Mouse (Mus musculus) midbrain, embryonic 13.5 days (tissue): Measurements from ENCODE around the gene Arrdc2. TPM values are rescaled to one million over a fixed set of nuclear protein-coding genes. Genes with fewer than 3 reads are reported as not detected.

Experiments
- ATAC-seq: fragments of 200-750 bp; cut with Nextera tagmentation; 2 replicates; pipeline ENCODE4 v1.8.0; 2017; ENCODE audit warnings: mild to moderate bottlenecking, moderate TSS enrichment, moderate library complexity
- H3K27ac ChIP-seq: fragments of 300-500 bp; sonication (generic); 2 replicates; pipeline ENCODE4 v1.5.1; 2015; ENCODE audit warnings: inconsistent platforms, mild to moderate bottlenecking, moderate library complexity
- H3K27me3 ChIP-seq: fragments of 300-500 bp; sonication (generic); 2 replicates; pipeline ENCODE4 v1.6.1; 2015; ENCODE audit warnings: mild to moderate bottlenecking, inconsistent platforms
- H3K36me3 ChIP-seq: fragments of 300-500 bp; sonication (generic); 2 replicates; pipeline ENCODE4 v1.6.1; 2015; ENCODE audit warnings: mild to moderate bottlenecking, inconsistent platforms
- H3K4me1 ChIP-seq: fragments of 300-500 bp; sonication (generic); replicated peaks from 2 replicates; pipeline ENCODE4 v1.6.1; 2015; ENCODE audit warnings: inconsistent platforms
- H3K4me2 ChIP-seq: fragments of 300-500 bp; sonication (generic); replicated peaks from 2 replicates; pipeline ENCODE4 v1.6.1; 2015; ENCODE audit warnings: moderate library complexity, mild to moderate bottlenecking, inconsistent platforms
- H3K4me3 ChIP-seq: fragments of 300-500 bp; sonication (generic); replicated peaks from 2 replicates; pipeline ENCODE4 v1.5.1; 2015; ENCODE audit warnings: mild to moderate bottlenecking, inconsistent platforms
- H3K9ac ChIP-seq: fragments of 300-500 bp; sonication (generic); replicated peaks from 2 replicates; pipeline ENCODE4 v1.6.1; 2015; ENCODE audit warnings: mild to moderate bottlenecking, inconsistent platforms
- H3K9me3 ChIP-seq: fragments of 300-500 bp; sonication (generic); 2 replicates; pipeline ENCODE4 v1.6.1; 2016; ENCODE audit warnings: mild to moderate bottlenecking, inconsistent platforms
- WGBS: fragments of 180-500 bp; shearing (Covaris S2); methylation state at CpG from one replicate; pipeline ENCODE4 v1.1.7; 2015; 5-methylcytosine and 5-hydroxymethylcytosine counted together
- polyA plus RNA-seq: library from polyadenylated mRNA; unstranded; fragments of >200 nt; fragmentation: Nextera tagmentation; extraction: Ambion mirVana; gene quantifications from 2 replicates; pipeline ENCODE4 v1.2.1, GENCODE M21; 2015

Arrdc2 gene
- polyA plus RNA-seq, 1 experiment from 2014 or later = 10.5 TPM

- no peak for ATAC-seq
- H3K4me1 ChIP-seq = peaks cover 72% of the 10 kb centered on the region
- WGBS = 1% methylated on average over 46 of the region's 46 CpGs
Observed at GRCm38 (mm10) chr8:70863956-70864711, 24.6 kb upstream of the Arrdc2 start.

DNA sequence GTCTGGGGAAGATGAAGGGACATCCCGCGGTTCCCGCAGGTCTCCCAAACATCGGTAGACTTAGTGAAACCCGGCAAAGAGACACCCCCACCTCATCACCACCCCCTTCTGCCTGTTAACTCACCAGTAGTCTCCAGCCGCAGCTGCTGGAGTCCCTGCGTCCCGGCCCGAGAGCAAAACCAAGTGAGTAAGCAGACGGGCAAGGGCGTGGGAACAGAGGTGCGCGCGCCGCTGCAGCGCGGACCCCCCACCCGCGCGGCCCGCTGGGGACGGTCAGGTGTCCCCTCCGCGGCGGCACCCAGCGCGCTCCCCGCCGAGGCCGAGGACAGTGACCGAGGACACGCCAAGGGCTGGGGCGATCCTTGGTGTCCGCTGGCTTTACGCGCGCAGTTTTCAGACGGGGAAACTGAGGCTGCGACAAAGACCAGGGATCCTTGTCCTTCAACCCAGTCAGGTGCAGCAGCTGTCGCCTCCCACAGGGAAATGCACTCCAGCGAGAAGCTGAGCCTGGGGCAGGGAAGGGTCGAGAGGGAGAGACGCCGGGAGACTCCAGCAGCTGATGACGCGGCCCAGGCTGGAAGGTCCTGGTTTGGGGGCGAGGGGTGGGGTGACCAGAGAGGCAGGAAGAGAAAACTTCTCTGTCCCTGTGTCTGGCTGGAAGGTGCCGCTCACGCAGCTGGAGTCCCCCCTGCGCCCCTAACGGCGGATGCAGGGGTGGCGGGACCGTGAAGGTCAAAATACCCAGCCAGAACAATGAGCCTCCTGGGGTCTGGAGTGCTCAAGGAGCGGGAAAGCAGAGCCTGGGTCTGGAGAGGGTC lies 23.5 kb upstream of the Arrdc2 start, which contains the start of gene Kcnn1:
Gene Kcnn1, minus strand, starts transcription at position 435 of the 818 bp plus-strand sequence.
- Histone ChIP-seq H3K9me3 (no peaks in the 10 kb centered on the region), H3K36me3 (peaks cover 6% of the 10 kb centered on the region), H3K9ac (peak within 1 kb of the TSS; percentile 93), H3K4me2 (peak within 1 kb of the TSS; percentile 95), H3K27ac (peak within 1 kb of the TSS; percentile 94), H3K4me3 (peak within 1 kb of the TSS; percentile 67), H3K27me3 (no peaks in the 10 kb centered on the region), H3K4me1 (peaks cover 72% of the 10 kb centered on the region)
- under 1% methylated on average over 55 of the region's 55 CpGs for WGBS
- ATAC-seq = 0 out of 2 replicates have a peak, but pooled peaks have one; percentile 3

More at GRCm38 (mm10) chr8:70863956-70864711, 24.6 kb upstream of the Arrdc2 start:
- Histone ChIP-seq H3K27ac (peak overlapping the region; percentile 94), H3K4me3 (peak overlapping the region; percentile 67), H3K9me3 (no peaks in the 10 kb centered on the region), H3K9ac (peak overlapping the region; percentile 93), H3K27me3 (no peaks in the 10 kb centered on the region), H3K4me2 (peak overlapping the region; percentile 95), H3K36me3 (peaks cover 10% of the 10 kb centered on the region)

DNA sequence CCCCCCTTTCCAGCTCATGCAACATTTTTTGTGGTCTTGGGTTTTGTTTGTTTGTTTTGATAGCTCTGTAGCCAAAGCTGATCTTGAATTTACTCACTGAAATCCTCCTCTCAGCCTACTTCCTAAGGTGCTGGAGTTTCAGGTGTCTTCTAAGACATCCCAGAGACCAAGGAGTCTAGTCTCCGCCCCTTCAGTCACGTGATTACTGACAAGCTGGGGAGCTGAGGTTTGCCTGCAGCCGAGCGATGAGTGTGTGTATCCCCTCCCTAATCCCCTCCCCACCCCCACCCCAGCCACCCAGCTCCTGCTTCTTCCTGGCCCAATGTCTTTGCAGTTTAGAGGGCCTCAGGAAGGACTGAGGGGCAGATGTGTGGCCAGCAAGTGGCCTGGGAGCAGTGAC lies 18.0 kb upstream of the Arrdc2 start:
- peaks cover 59% of the 10 kb centered on the region for H3K4me1 ChIP-seq
- H3K9me3 ChIP-seq = no peaks in the 10 kb centered on the region
- H3K27me3 ChIP-seq = 0 out of 2 replicates have a peak, but pooled peaks cover 3% of the 10 kb centered on the region
- H3K4me3 ChIP-seq = no peak overlapping the region
- 0 out of 2 replicates have a peak, but pooled peaks have one; percentile 10 for ATAC-seq
- peak overlapping the region; percentile 52; the same call in 1 of the 2 replicates for H3K27ac ChIP-seq
- 0 out of 2 replicates have a peak overlapping the region, but pooled peaks have one; percentile 17 for H3K9ac ChIP-seq
- H3K4me2 ChIP-seq = peak overlapping the region; percentile 84
- peaks cover 14% of the 10 kb centered on the region for H3K36me3 ChIP-seq
- 0% methylated on average over 4 of the region's 4 CpGs for WGBS

DNA sequence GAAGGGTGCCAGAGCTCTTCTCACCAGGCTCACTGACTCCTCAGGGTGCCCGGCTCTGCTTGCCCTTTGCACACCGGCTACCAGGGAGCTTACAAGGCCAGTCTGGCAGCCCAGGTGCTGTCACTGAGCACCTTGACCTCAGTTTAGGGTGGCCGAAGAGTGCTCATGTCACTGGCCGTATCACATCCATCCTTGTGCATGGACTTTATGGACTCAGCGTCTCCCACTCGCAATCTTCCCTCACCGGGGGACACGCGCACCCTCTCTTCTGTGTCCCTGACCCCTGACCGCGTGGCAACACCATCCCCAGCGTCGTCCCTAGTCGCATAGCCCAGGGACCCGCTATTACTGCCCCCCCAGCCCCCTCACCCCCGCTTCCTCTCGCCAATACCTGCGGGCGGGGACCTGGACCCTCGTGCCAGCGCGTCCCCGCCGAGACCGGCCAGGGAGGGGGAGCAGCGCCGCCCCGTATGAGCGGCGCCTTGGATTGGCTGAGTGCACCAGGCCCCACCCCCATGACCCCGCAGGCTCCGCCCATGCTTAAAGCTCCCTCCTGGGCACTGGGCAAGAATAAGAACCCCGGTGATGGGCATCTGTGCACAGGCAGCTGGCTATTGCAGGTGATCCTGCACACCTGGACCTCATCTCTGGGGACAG lies 17.1 kb upstream of the Arrdc2 start:
- Histone ChIP-seq H3K27me3 (0 out of 2 replicates have a peak, but pooled peaks cover 3% of the 10 kb centered on the region), H3K4me3 (peak overlapping the region; percentile 50), H3K9ac (peak overlapping the region; percentile 70), H3K36me3 (peaks cover 19% of the 10 kb centered on the region), H3K9me3 (no peaks in the 10 kb centered on the region), H3K4me1 (peaks cover 50% of the 10 kb centered on the region), H3K4me2 (peak overlapping the region; percentile 84), H3K27ac (peak overlapping the region; percentile 14; the same call in 1 of the 2 replicates)
- WGBS = 7% methylated on average over 33 of the region's 33 CpGs
- ATAC-seq = peak; percentile 75

- Histone ChIP-seq H3K27ac (no peak overlapping the region), H3K4me3 (peak overlapping the region; percentile 50; the same call in 1 of the 2 replicates), H3K4me2 (peak overlapping the region; percentile 84), H3K27me3 (0 out of 2 replicates have a peak, but pooled peaks cover 3% of the 10 kb centered on the region), H3K9me3 (no peaks in the 10 kb centered on the region), H3K9ac (no peak overlapping the region), H3K36me3 (peaks cover 23% of the 10 kb centered on the region), H3K4me1 (peaks cover 45% of the 10 kb centered on the region)
- 63% methylated on average over 5 of the region's 5 CpGs for WGBS
- 0 out of 2 replicates have a peak, but pooled peaks have one; percentile 1 for ATAC-seq
Observed at GRCm38 (mm10) chr8:70856028-70856427, 16.5 kb upstream of the Arrdc2 start.

DNA sequence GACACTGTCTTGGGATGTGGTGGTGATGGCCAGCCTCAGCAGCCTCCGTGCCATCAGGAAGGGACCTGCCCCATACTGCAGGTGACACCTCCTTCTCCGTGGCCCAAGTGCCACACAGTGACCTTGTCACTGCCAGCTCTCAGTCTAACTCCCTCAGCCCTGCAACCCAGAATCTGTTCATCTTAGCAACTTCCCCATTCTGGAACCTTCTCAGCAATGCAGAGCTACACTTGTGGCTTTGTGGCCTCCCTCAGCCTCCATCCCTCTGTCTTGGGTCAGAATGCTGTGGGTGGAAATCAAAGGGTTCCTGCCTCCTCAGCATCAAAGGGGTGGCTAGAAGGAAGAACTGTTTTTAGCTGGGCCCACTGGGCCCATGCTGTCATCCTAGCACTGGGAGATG lies 14.3 kb upstream of the Arrdc2 start:
- WGBS = 89% methylated on average over 2 of the region's 2 CpGs
- Histone ChIP-seq H3K27ac (no peak overlapping the region), H3K27me3 (0 out of 2 replicates have a peak, but pooled peaks cover 3% of the 10 kb centered on the region), H3K4me2 (no peak overlapping the region), H3K36me3 (peaks cover 33% of the 10 kb centered on the region), H3K9ac (no peak overlapping the region), H3K4me3 (no peak overlapping the region), H3K4me1 (peaks cover 37% of the 10 kb centered on the region), H3K9me3 (no peaks in the 10 kb centered on the region)
- ATAC-seq = no peak

- H3K27me3 ChIP-seq = 0 out of 2 replicates have a peak, but pooled peaks cover 3% of the 10 kb centered on the region
- no peak for ATAC-seq
- WGBS = 91% methylated on average over 41 of the region's 41 CpGs
Observed at GRCm38 (mm10) chr8:70852595-70853231, 13.2 kb upstream of the Arrdc2 start.

DNA sequence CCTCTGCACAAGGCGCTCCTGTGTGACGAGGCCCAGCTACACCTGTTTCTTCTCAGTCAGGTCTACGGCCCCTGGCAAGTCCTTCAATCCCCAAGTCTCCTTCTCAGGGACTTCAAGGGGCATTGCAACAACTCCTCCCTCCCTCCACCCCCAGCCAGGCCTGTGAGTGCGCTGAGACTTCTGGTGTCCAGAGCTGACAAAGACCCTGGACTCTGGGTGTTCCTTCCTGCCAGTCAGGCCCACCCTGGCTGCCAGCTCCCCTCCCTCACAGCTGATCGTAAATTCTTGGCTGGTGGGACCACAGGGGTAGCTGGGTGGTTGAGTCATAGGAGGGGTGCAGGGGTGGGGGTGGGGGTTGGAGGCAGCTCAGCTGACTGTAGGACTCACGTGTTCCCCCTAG lies 12.3 kb upstream of the Arrdc2 start:
- Histone ChIP-seq H3K4me3 (no peak overlapping the region), H3K27ac (no peak overlapping the region), H3K9ac (no peak overlapping the region), H3K4me1 (peaks cover 17% of the 10 kb centered on the region), H3K9me3 (no peaks in the 10 kb centered on the region), H3K4me2 (no peak overlapping the region), H3K27me3 (0 out of 2 replicates have a peak, but pooled peaks cover 3% of the 10 kb centered on the region), H3K36me3 (peaks cover 42% of the 10 kb centered on the region)
- ATAC-seq = no peak
- WGBS = 62% methylated on average over 6 of the region's 6 CpGs

More at GRCm38 (mm10) chr8:70852595-70853231, 13.2 kb upstream of the Arrdc2 start:
- Histone ChIP-seq H3K36me3 (peaks cover 42% of the 10 kb centered on the region), H3K4me3 (no peak overlapping the region), H3K4me1 (peaks cover 25% of the 10 kb centered on the region), H3K9ac (no peak overlapping the region; the same call in 1 of the 2 replicates), H3K27ac (no peak overlapping the region), H3K9me3 (no peaks in the 10 kb centered on the region), H3K4me2 (no peak overlapping the region)

- no peak overlapping the region for H3K4me2 ChIP-seq
- no peak overlapping the region for H3K27ac ChIP-seq
- H3K4me3 ChIP-seq = no peak overlapping the region
- 88% methylated on average over 4 of the region's 4 CpGs for WGBS
- no peaks in the 10 kb centered on the region for H3K9me3 ChIP-seq
- ATAC-seq = no peak
- no peak overlapping the region for H3K9ac ChIP-seq
- H3K4me1 ChIP-seq = peaks cover 8% of the 10 kb centered on the region
- peaks cover 42% of the 10 kb centered on the region for H3K36me3 ChIP-seq
- 0 out of 2 replicates have a peak, but pooled peaks cover 3% of the 10 kb centered on the region for H3K27me3 ChIP-seq
Observed at GRCm38 (mm10) chr8:70850947-70851346, 11.4 kb upstream of the Arrdc2 start.

GRCm38 (mm10) chr8:70850132-70850845 lies 10.8 kb upstream of the Arrdc2 start:
- no peak for ATAC-seq
- whole genome bisulfite sequencing = 76% methylated on average over 7 of the region's 7 CpGs

More at GRCm38 (mm10) chr8:70850132-70850845, 10.8 kb upstream of the Arrdc2 start:
- peaks cover 42% of the 10 kb centered on the region for H3K36me3 ChIP-seq
- H3K9ac ChIP-seq = no peak overlapping the region
- no peak overlapping the region for H3K4me2 ChIP-seq
- no peak overlapping the region for H3K4me3 ChIP-seq
- peaks cover 4% of the 10 kb centered on the region for H3K4me1 ChIP-seq
- no peaks in the 10 kb centered on the region for H3K27me3 ChIP-seq
- H3K27ac ChIP-seq = no peak overlapping the region
- no peaks in the 10 kb centered on the region for H3K9me3 ChIP-seq
